Mouse (Mus musculus) bone marrow macrophage, adult 2 months (primary cell): ENCODE measurements at regions not wholly inside any gene's neighbourhood (a gene's known extent, or its start where the extent isn't known, plus 50 kb on each side); places are given as distances from the start of the nearest gene placed in this dataset.
"Not testable (repeated sequence)": the region's sequence is repeated elsewhere in the genome, so short reads cannot be mapped to it uniquely, and the experiment has no call there.

Experiments
- H3K27ac ChIP-seq: 2 replicates; pipeline ENCODE4 v1.5.1; 2012; ENCODE audit warnings: low read depth, low read length; ENCODE audit not compliant: insufficient read depth
- H3K4me1 ChIP-seq: 2 replicates; pipeline ENCODE4 v1.6.1; 2012; ENCODE audit warnings: low read length; ENCODE audit not compliant: control insufficient read depth, insufficient read depth
- H3K4me3 ChIP-seq: 2 replicates; pipeline ENCODE4 v1.5.1; 2012; ENCODE audit warnings: mild to moderate bottlenecking, low read length, moderate library complexity; ENCODE audit not compliant: insufficient read depth
- CTCF ChIP-seq: IDR thresholded peaks from 2 replicates; pipeline ENCODE4 v1.5.1; 2012; ENCODE audit warnings: low read depth, mild to moderate bottlenecking, low read length, moderate library complexity
- POLR2A ChIP-seq: IDR thresholded peaks from 2 replicates; pipeline ENCODE4 v1.6.1; 2012; ENCODE audit warnings: mild to moderate bottlenecking, low read depth, low read length, borderline replicate concordance

DNA sequence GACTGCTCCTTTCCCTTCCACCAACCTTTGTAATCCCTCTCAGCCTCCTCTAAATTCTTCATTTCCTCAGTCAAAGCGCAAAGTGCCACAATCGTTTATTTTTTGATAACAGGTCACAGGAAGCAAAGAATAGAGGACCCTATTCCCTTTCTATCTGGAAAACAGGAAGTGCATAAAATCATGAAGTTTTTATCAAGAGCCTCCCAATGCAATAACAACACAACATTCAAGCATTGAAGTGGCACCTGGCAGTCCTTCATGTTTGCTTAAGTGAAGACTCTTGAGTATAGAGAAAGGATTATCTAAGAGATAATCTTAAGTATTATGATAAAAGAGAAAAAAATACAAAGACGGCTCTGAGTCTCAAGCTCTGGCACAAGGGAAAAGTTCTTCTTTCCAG is 111.9 kb downstream of the Ibtk start:
- TF ChIP-seq POLR2A (no peak), CTCF (no peak)
- H3K4me3 ChIP-seq = no peak overlapping the region
- no peaks in the 10 kb centered on the region for H3K4me1 ChIP-seq
- no peak overlapping the region for H3K27ac ChIP-seq

DNA sequence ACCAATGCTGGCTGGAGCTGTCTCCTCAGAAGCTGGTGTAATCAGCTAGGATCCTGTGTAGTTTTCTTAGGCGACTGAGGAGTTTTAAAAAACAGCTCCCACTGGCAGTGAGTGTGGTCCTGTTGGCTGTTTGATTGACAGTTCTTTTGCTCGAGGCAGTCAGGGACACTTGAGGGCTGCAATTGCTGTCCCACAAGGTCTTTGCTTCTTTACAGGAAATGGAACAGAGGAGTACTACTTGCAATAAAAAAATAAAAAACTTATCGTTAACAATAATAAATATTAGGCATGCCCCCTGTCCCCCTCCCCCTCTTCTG is 113.0 kb downstream of the Ibtk start:
- H3K4me1 ChIP-seq = no peaks in the 10 kb centered on the region
- TF ChIP-seq POLR2A (no peak), CTCF (no peak)
- no peak overlapping the region for H3K27ac ChIP-seq
- no peak overlapping the region for H3K4me3 ChIP-seq

DNA sequence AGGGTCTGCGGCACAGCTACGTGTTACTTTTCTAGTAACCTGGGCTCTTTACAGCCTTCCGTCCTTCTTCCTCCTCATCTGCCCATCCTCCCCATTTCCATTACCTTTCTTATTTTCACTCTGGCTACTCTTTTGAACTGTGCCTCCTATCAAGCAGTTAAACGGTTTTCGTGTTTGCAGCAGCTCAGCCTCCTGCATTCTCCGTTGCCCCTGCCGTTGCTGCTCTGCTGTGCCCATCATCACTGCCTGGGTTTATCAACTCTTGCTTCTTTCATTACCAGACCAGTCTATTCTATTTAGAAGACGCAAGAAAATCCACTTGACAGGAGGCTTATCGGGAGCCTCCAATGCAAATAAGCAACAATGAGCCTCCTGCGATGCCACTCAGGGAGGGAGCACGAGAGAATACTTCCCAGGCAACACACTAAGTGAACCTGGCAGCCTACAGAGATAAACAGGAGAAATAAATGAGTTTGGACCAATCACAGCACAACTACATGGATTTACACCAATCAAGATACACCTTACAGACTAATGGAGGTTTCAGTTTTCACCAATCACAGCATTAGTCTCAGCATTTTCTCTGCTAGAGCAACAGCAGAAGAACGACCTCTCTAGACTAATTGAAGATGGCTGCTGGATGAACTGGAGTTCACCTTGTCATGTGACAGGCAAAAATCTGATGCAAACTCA is 113.5 kb downstream of the Ibtk start:
- no peak for TF ChIP-seq POLR2A
- no peak for TF ChIP-seq CTCF
- no peaks in the 10 kb centered on the region for H3K4me1 ChIP-seq
- H3K27ac ChIP-seq = no peak overlapping the region
- H3K4me3 ChIP-seq = no peak overlapping the region

DNA sequence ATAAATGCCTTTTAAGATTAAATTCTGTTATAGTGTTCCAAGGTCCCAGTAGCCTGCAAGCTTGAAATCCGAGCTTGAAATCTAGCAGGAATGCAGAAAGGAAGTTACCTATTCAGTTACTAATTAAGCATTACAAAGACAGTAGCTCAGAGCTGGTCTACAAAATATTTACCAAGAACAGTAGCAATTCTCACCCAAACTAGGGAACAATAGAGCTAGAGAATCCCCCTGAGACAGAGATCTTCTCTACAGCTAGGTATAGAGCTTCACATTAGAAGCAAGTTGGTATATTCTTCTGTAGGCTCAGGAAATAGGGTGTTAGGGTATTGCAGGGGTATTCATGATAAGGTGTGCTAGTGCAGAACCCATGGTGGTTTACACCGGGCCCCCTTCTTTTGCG is 114.3 kb downstream of the Ibtk start:
- H3K4me1 ChIP-seq, H3K27ac ChIP-seq, H3K4me3 ChIP-seq: not testable (repeated sequence)

DNA sequence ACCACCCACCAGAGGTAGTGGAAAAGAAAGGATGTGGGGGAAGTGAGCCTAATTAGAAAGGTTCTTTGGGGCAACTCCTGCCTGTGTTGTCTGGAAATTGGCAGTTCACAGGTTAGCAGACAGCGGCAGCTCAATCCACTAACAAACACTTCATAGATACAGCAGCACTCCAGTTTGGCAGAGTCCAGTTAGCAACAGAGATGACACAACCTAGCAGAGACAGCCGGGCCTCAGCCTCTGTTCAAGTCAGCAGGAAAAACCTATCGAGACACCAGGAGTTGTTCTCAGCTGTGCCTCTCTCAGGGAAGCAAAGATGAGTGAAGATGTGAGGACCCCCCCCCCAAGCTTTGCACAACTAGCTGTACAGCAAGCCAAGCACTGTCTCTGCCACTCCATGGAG is 131.2 kb downstream of the Ibtk start:
- Histone ChIP-seq H3K4me3 (no peak overlapping the region), H3K27ac (no peak overlapping the region), H3K4me1 (no peaks in the 10 kb centered on the region)
- TF ChIP-seq POLR2A = no peak
- no peak for TF ChIP-seq CTCF

DNA sequence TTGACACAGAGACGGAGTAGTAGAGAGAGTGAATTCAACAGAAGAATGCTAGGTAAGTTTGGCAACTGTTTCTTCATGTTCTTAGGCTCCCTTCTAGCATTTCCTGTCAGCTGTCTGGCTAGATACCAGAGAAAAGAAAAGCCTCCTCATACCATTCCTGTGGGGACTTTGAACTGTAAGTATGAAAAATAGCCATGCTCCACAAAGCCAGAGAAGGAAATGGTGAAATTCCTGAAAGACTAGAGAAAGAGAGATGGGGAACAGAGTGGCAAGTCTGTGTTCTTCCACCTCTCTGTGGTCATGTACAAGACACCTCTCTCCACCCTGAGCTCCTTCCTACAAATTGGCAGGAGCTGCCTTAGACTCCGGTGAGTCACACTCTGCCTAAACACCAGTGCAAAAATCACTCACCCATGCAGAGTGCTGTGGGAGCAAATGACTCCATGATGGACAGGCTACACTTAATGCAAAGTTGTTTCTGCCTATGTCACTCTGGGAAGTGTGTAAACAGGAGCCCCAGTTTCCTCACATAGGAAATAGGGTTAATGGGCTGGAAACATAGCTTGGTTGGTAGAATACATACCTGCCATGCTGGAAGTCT is 131.9 kb downstream of the Ibtk start:
- Histone ChIP-seq H3K4me1 (no peaks in the 10 kb centered on the region), H3K4me3 (no peak overlapping the region), H3K27ac (no peak overlapping the region)
- no peak for TF ChIP-seq CTCF
- no peak for TF ChIP-seq POLR2A

DNA sequence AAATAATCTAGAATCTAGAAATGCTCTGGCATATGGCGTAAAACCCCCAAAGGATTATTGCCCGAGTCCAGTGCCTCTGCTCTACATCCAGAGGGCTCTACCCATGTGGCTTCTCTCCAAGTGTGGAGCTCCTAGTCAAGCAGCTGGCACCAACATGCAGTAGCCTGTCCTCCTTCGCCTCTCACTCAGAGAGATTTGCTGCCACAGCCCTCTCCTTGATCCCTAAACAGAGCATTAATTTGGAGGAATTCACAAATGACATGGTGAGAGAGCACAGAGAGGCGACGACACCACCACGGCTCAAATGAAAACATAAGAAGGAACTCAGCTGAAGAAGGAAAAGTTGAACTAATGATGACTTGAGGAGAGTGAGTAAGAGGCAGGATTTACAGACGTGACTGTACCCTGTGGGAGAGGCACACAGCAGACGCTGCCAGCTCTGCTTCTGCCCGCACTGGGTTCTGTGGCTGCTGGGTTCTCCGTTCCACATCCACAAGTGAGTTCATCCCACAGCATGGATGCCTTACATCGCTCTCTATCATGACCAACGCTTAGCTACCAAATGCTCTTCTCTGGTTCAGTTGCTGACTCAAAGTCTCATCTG is 132.8 kb downstream of the Ibtk start:
- Histone ChIP-seq H3K4me1 (no peaks in the 10 kb centered on the region), H3K4me3 (no peak overlapping the region), H3K27ac (no peak overlapping the region)
- TF ChIP-seq CTCF (no peak), POLR2A (no peak)

DNA sequence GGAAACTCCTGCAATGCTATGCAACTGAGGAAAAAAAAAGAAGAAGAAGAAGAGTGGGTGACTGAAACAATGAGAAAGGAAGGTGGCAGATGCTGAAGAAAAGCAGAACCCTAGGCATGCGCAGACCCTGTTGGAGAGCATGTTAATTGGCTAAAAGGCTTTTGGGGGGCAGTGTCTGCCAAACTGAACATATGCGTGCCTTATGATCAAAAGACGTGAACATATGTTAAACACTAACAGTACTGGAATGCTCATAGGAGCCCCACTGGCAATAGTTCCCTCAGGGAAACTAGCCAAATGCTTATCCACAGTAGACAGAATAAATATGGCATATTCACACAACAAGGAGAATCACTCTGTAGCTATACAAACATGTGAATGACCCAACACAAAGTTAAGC is 140.0 kb downstream of the Ibtk start:
- H3K4me3 ChIP-seq = no peak overlapping the region

DNA sequence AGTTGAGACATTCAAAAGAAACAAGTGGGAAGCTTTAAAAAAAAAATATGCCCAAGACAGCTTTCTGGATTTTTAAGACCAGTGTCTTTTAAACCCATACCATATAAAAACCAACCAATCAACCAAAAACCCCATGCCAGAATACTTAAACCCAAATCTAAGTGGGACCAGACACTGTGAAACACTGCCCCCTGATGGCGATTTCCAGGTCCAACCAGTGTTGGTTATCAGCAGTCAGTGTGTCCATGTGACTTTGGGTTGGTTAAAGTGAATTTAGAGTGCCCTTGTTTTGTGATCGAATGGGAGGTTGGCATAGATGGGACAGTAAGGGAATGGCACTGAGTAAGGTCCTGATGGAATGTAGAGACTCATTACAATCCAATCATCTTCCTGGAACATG is 152.2 kb downstream of the Ibtk start:
- no peak for TF ChIP-seq CTCF
- no peak for TF ChIP-seq POLR2A
- Histone ChIP-seq H3K27ac (no peak overlapping the region), H3K4me1 (peaks cover 11% of the 10 kb centered on the region; the same call in 1 of the 2 replicates), H3K4me3 (no peak overlapping the region)

More for the DNA sequence above, 140.0 kb downstream of the Ibtk start:
- Histone ChIP-seq H3K4me1 (no peaks in the 10 kb centered on the region), H3K27ac (no peak overlapping the region)
- TF ChIP-seq CTCF (no peak), POLR2A (no peak)

DNA sequence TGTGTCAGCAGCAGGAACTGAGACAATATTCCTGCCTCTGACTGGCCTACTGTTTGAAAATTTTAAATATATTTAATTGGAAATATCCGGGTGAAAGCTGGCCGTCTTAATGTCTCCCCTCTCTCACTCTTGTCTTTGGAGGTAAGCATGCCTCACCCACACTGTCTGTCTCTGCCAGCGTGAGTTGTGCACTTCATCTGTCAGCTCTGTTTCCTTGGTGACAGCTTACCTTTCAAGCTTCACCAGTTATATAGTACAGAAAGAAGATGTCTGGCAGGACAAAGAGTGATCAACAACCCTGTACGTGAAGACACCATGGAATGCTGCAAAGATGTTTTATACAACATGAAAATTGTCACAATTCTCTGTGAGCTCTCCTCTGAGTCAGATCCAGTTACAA is 155.3 kb downstream of the Ibtk start:
- Histone ChIP-seq H3K4me3 (no peak overlapping the region), H3K27ac (no peak overlapping the region), H3K4me1 (peaks cover 11% of the 10 kb centered on the region; the same call in 1 of the 2 replicates)
- no peak for TF ChIP-seq CTCF
- TF ChIP-seq POLR2A = no peak

DNA sequence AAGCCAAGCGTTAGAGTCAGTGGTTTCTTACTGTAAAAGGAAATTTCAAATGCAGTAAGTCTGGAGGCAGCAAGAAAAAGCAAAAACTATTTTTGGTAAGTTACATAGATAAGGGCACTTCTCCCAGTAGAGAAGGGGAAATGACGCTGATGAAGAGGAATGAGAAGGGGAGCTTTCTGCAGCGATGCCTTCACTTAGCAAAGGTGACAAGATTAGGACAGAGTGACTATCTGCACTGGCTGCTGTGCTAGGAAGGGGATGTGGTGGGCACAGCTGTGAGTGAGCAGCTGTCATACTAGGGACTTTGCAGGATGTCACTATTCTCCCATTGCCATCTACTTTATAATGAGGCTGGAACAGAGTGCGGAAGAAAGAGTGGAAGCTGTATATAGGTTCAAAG is 156.5 kb downstream of the Ibtk start:
- H3K27ac ChIP-seq = no peak overlapping the region
- no peak for TF ChIP-seq POLR2A
- no peak for TF ChIP-seq CTCF
- peaks cover 11% of the 10 kb centered on the region; the same call in 1 of the 2 replicates for H3K4me1 ChIP-seq

DNA sequence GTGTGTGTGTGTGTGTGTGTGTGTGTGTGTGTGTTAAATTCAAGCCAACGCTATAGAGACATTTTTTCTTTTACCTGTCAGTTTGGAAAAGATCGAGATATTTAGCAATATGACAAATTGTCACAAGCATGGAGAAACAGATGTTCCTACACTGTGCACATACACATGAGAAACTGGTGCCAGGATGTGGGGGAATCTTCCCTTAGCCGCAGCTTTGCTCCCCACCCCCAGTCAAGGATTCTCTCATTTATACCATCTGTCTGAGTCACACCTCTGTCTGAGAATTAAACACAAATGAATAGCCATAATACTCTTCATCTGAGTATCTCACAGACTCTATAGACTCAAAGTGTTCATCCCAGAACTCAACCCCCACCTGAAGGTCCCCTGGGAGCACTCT is 159.9 kb downstream of the Ibtk start:
- H3K4me3 ChIP-seq = no peak overlapping the region
- TF ChIP-seq POLR2A (no peak), CTCF (no peak)
- no peak overlapping the region for H3K27ac ChIP-seq
- H3K4me1 ChIP-seq = peaks cover 4% of the 10 kb centered on the region; the same call in 1 of the 2 replicates

More for the DNA sequence above, 156.5 kb downstream of the Ibtk start:
- H3K4me3 ChIP-seq = no peak overlapping the region
